8 mouse cellular contexts compared by ENCODE assay signal in the genomic region with DNA sequence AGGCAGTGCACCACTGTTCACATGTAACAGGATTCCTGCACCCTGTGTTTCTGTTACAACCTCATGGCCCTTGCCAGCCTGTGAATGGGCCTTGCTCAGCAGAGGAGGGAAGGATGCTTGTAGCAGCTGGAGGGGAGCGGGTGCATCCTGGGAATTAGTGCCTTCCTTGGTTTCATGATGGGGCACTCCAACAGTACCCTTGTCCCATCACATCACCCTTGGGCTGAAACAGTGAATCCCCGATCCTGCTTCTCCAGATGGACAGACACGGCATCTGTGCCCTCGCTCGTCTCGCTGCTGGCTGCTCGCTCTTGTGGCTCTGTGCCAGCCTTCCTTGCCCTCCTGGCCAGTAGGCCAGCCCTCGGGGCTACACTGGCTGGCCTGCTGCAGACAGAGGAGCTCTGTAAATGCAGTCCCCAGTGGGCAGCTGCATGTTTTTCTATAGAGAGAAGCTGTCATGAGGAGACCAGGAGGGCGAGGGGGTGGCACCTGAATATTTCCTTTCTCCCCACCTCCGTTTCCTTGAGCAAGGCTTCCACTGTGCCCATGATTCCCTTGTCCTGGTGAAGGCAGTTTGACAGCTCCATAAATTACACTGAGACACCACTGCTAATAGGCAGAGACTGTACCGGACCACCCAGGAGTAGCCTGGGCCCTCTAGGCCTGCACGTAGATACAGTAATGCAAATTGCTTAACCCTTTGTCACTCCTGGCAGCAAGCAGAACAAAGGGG.
DNase-seq lines count a peak whose midpoint lies in the region; ATAC-seq and TF ChIP-seq lines count a peak whose summit lies in the region.

No protein-coding gene starts in this region.

- no peaks in the 10 kb centered on the region for H3K9me3 ChIP-seq in embryonic facial prominence, embryonic 12.5 days
- no peaks in the 10 kb centered on the region for H3K9me3 ChIP-seq in midbrain, embryonic 14.5 days (ENCODE audit: control insufficient read depth, low read length)

- peak; percentile 68 for ATAC-seq in embryonic facial prominence, embryonic 12.5 days (ENCODE audit: insufficient number of reproducible peaks, insufficient read depth, low FRiP score, low TSS enrichment)
- peak; percentile 82 for ATAC-seq in midbrain, embryonic 14.5 days (ENCODE audit: low FRiP score, low TSS enrichment)

- peak overlapping the region; percentile 13; the same call in 1 of the 2 replicates for H3K27ac ChIP-seq in embryonic facial prominence, embryonic 12.5 days
- peak overlapping the region; percentile 16; the same call in 1 of the 2 replicates for H3K27ac ChIP-seq in midbrain, embryonic 14.5 days (replicated peaks; ENCODE audit: low read depth, low read length)
- H3K27ac ChIP-seq in heart, adult 2 months: no peak overlapping the region

- WGBS in embryonic facial prominence, embryonic 12.5 days: 38% methylated on average over 12 of the region's 12 CpGs
- WGBS in midbrain, embryonic 14.5 days: 25% methylated on average over 12 of the region's 12 CpGs
- 83% methylated on average over 12 of the region's 12 CpGs for WGBS in heart, adult 2 months

- intact Hi-C loops in heart, adult 2 months (cut with DNase I): no loop called here

- TF ChIP-seq EP300 in heart, adult 2 months (IDR thresholded peaks at IDR 0.05; ENCODE audit: insufficient read depth, low read depth, low read length): no peak

- no peak for TF ChIP-seq CTCF in heart, adult 2 months (IDR thresholded peaks at IDR 0.05)

- peaks cover 17% of the 10 kb centered on the region for H3K4me1 ChIP-seq in embryonic facial prominence, embryonic 12.5 days
- H3K4me1 ChIP-seq in midbrain, embryonic 14.5 days (ENCODE audit: control insufficient read depth, insufficient read depth, low read length): peaks cover 10% of the 10 kb centered on the region
- H3K4me1 ChIP-seq in heart, adult 2 months (ENCODE audit: control insufficient read depth, insufficient read depth, low read length): no peaks in the 10 kb centered on the region

- no peaks in the 10 kb centered on the region for H3K27me3 ChIP-seq in embryonic facial prominence, embryonic 12.5 days
- H3K27me3 ChIP-seq in midbrain, embryonic 14.5 days (ENCODE audit: control insufficient read depth, insufficient read depth, low read length): no peaks in the 10 kb centered on the region
- no peaks in the 10 kb centered on the region for H3K27me3 ChIP-seq in heart, adult 2 months (ENCODE audit: control insufficient read depth, insufficient read depth, low read length)

- H3K79me2 ChIP-seq in heart, adult 2 months (replicated peaks; ENCODE audit: control insufficient read depth, insufficient read depth, low read length): no peaks in the 10 kb centered on the region

- H3K4me3 ChIP-seq in embryonic facial prominence, embryonic 12.5 days: no peak overlapping the region
- no peak overlapping the region for H3K4me3 ChIP-seq in midbrain, embryonic 14.5 days (replicated peaks; ENCODE audit: low read depth, low read length)
- no peak overlapping the region for H3K4me3 ChIP-seq in heart, adult 2 months

- no peak overlapping the region for H3K4me2 ChIP-seq in embryonic facial prominence, embryonic 12.5 days (replicated peaks)
- H3K4me2 ChIP-seq in midbrain, embryonic 14.5 days (ENCODE audit: low read length): peak overlapping the region; percentile 17; the same call in 1 of the 2 replicates

- DNase-seq in frontal cortex, postnatal 10 days (ENCODE audit: low spot score in 2 of 2): peak; percentile 23 to 42
- no peak for DNase-seq in frontal cortex, adult 2 months (ENCODE audit: extremely low spot score in 1 of 2, low spot score in 1 of 2)
- peak; percentile 30 for DNase-seq in kidney, adult 11 months
- peak; percentile 73 for DNase-seq in midbrain, embryonic 14.5 days
- DNase-seq in heart, adult 2 months: no peak
- no peak for DNase-seq in c-Kit-positive CD71-positive TER-119-positive erythroid progenitor cells, embryonic 14.5 days (ENCODE audit: low spot score)
- DNase-seq in spleen, adult 18-20 months: no peak

- H3K9ac ChIP-seq in embryonic facial prominence, embryonic 12.5 days: no peak overlapping the region
- H3K9ac ChIP-seq in midbrain, embryonic 14.5 days (replicated peaks; ENCODE audit: low read length): 0 out of 2 replicates have a peak overlapping the region, but pooled peaks have one; percentile 9
- no peak overlapping the region for H3K9ac ChIP-seq in heart, adult 2 months (ENCODE audit: low read depth, low read length)

- H3K36me3 ChIP-seq in embryonic facial prominence, embryonic 12.5 days: no peaks in the 10 kb centered on the region
- H3K36me3 ChIP-seq in midbrain, embryonic 14.5 days (ENCODE audit: control insufficient read depth, insufficient read depth, low read length): no peaks in the 10 kb centered on the region
- no peaks in the 10 kb centered on the region for H3K36me3 ChIP-seq in heart, adult 2 months (ENCODE audit: control insufficient read depth, insufficient read depth, low read length)

- TF ChIP-seq POLR2A in heart, adult 2 months (IDR thresholded peaks at IDR 0.05; ENCODE audit: insufficient read depth, low read depth, low read length): no peak

Comparison
In these comparisons a context has a peak if more than half of its experiments do, and no peak if none do; other contexts are left out.
1. DNase-seq: peak in frontal cortex, postnatal 10 days (2 of 2), kidney, adult 11 months (single experiment) and midbrain, embryonic 14.5 days (single experiment); none in frontal cortex, adult 2 months (0 of 2), heart, adult 2 months (0 of 2), c-Kit-positive CD71-positive TER-119-positive erythroid progenitor cells, embryonic 14.5 days (single experiment) and spleen, adult 18-20 months (0 of 2).